Mouse (Mus musculus): ENCODE data around the gene Slc7a15. TPM values are rescaled to one million over a fixed set of nuclear protein-coding genes. Genes with fewer than 3 reads are reported as not detected.
"Not testable (repeated sequence)": the region's sequence is repeated elsewhere in the genome, so short reads cannot be mapped to it uniquely, and the experiment has no call there.

The Slc7a15 gene
- polyA plus RNA-seq (2015; fragmentation: Nextera tagmentation; extraction: Ambion mirVana): not detected in 2 replicates

GRCm38 (mm10) chr12:8598966-8599365, at the start of gene Slc7a15:
Gene Slc7a15 (minus strand): TSS chr12:8599066.
- 94% methylated on average over 7 of the region's 7 CpGs for WGBS
- H3K4me1 ChIP-seq; H3K4me3 ChIP-seq (replicated peaks); H3K4me2 ChIP-seq (replicated peaks); H3K36me3 ChIP-seq; ATAC-seq (ENCODE audit: insufficient number of reproducible peaks, low FRiP score, low TSS enrichment, low read depth); H3K27ac ChIP-seq (replicated peaks); H3K9ac ChIP-seq; H3K9me3 ChIP-seq (replicated peaks); H3K27me3 ChIP-seq: not testable (repeated sequence)

GRCm38 (mm10) chr12:8648211-8648610, 49.3 kb upstream of the Slc7a15 start:
- H3K4me3 ChIP-seq (replicated peaks); H3K4me1 ChIP-seq; H3K27me3 ChIP-seq; H3K36me3 ChIP-seq; H3K9me3 ChIP-seq (replicated peaks); H3K27ac ChIP-seq (replicated peaks); H3K9ac ChIP-seq; H3K4me2 ChIP-seq (replicated peaks); ATAC-seq (ENCODE audit: insufficient number of reproducible peaks, low FRiP score, low TSS enrichment, low read depth): not testable (repeated sequence)
- WGBS: 69% methylated on average over 8 of the region's 8 CpGs

GRCm38 (mm10) chr12:8641425-8641735, 42.5 kb upstream of the Slc7a15 start:
- Histone ChIP-seq H3K27me3 (no peaks in the 10 kb centered on the region), H3K36me3 (no peaks in the 10 kb centered on the region), H3K9ac (peak overlapping the region; percentile 98), H3K4me3 (replicated peaks) (peak overlapping the region; percentile 96), H3K4me2 (replicated peaks) (peak overlapping the region; percentile 59), H3K9me3 (replicated peaks) (no peaks in the 10 kb centered on the region), H3K27ac (replicated peaks) (peak overlapping the region; percentile 63; the same call in 1 of the 2 replicates), H3K4me1 (no peaks in the 10 kb centered on the region; the same call in 1 of the 2 replicates)
- ATAC-seq (ENCODE audit: insufficient number of reproducible peaks, low FRiP score, low TSS enrichment, low read depth): no peak
- 6% methylated on average over 10 of the region's 10 CpGs for WGBS

GRCm38 (mm10) chr12:8640711-8641424, 42.0 kb upstream of the Slc7a15 start:
- Histone ChIP-seq H3K27me3 (no peaks in the 10 kb centered on the region), H3K36me3 (no peaks in the 10 kb centered on the region), H3K9ac (peak overlapping the region; percentile 98), H3K9me3 (replicated peaks) (no peaks in the 10 kb centered on the region), H3K4me2 (replicated peaks) (peak overlapping the region; percentile 59), H3K27ac (replicated peaks) (peak overlapping the region; percentile 98), H3K4me3 (replicated peaks) (peak overlapping the region; percentile 96), H3K4me1 (no peaks in the 10 kb centered on the region; the same call in 1 of the 2 replicates)
- ATAC-seq (ENCODE audit: insufficient number of reproducible peaks, low FRiP score, low TSS enrichment, low read depth): peak; percentile 99
- WGBS: under 1% methylated on average over 46 of the region's 47 CpGs

- not testable (repeated sequence) for H3K36me3 ChIP-seq; H3K27ac ChIP-seq (replicated peaks); H3K9me3 ChIP-seq (replicated peaks); H3K27me3 ChIP-seq; H3K4me1 ChIP-seq; ATAC-seq (ENCODE audit: insufficient number of reproducible peaks, low FRiP score, low TSS enrichment, low read depth)
- Histone ChIP-seq H3K9ac (peak overlapping the region; percentile 21; the same call in 1 of the 2 replicates), H3K4me2 (replicated peaks) (peak overlapping the region; percentile 58), H3K4me3 (replicated peaks) (peak overlapping the region; percentile 96)
- WGBS: 7% methylated on average over 2 of the region's 2 CpGs
Measured at GRCm38 (mm10) chr12:8640186-8640585, 41.3 kb upstream of the Slc7a15 start.

GRCm38 (mm10) chr12:8638411-8639087, 39.7 kb upstream of the Slc7a15 start:
- H3K4me3 ChIP-seq (replicated peaks); H3K4me1 ChIP-seq; H3K4me2 ChIP-seq (replicated peaks); H3K27ac ChIP-seq (replicated peaks); ATAC-seq (ENCODE audit: insufficient number of reproducible peaks, low FRiP score, low TSS enrichment, low read depth); H3K27me3 ChIP-seq; H3K36me3 ChIP-seq; H3K9me3 ChIP-seq (replicated peaks); H3K9ac ChIP-seq: not testable (repeated sequence)
- WGBS: 75% methylated on average over 10 of the region's 10 CpGs

GRCm38 (mm10) chr12:8636945-8637344, 38.1 kb upstream of the Slc7a15 start:
- H3K4me1 ChIP-seq: no peaks in the 10 kb centered on the region; the same call in 1 of the 2 replicates
- 89% methylated on average over 14 of the region's 14 CpGs for WGBS
- no peak overlapping the region for H3K4me3 ChIP-seq (replicated peaks)
- H3K36me3 ChIP-seq: no peaks in the 10 kb centered on the region
- no peaks in the 10 kb centered on the region for H3K27me3 ChIP-seq
- H3K27ac ChIP-seq (replicated peaks): no peak overlapping the region
- H3K4me2 ChIP-seq (replicated peaks): no peak overlapping the region
- H3K9ac ChIP-seq: no peak overlapping the region
- H3K9me3 ChIP-seq (replicated peaks): no peaks in the 10 kb centered on the region
- ATAC-seq (ENCODE audit: insufficient number of reproducible peaks, low FRiP score, low TSS enrichment, low read depth): no peak

- ATAC-seq (ENCODE audit: insufficient number of reproducible peaks, low FRiP score, low TSS enrichment, low read depth): no peak
- H3K27ac ChIP-seq (replicated peaks): no peak overlapping the region
- H3K27me3 ChIP-seq: no peaks in the 10 kb centered on the region
- no peaks in the 10 kb centered on the region for H3K9me3 ChIP-seq (replicated peaks)
- no peaks in the 10 kb centered on the region for H3K36me3 ChIP-seq
- no peaks in the 10 kb centered on the region; the same call in 1 of the 2 replicates for H3K4me1 ChIP-seq
- no peak overlapping the region for H3K4me3 ChIP-seq (replicated peaks)
- WGBS: 98% methylated on average over 4 of the region's 4 CpGs
- H3K9ac ChIP-seq: no peak overlapping the region
- no peak overlapping the region for H3K4me2 ChIP-seq (replicated peaks)
Measured at GRCm38 (mm10) chr12:8635546-8635945, 36.7 kb upstream of the Slc7a15 start.

GRCm38 (mm10) chr12:8634306-8634705, 35.4 kb upstream of the Slc7a15 start:
- Histone ChIP-seq H3K36me3 (no peaks in the 10 kb centered on the region), H3K4me2 (replicated peaks) (no peak overlapping the region), H3K27me3 (no peaks in the 10 kb centered on the region), H3K4me1 (no peaks in the 10 kb centered on the region), H3K9ac (no peak overlapping the region), H3K27ac (replicated peaks) (no peak overlapping the region), H3K4me3 (replicated peaks) (no peak overlapping the region), H3K9me3 (replicated peaks) (no peaks in the 10 kb centered on the region)
- no peak for ATAC-seq (ENCODE audit: insufficient number of reproducible peaks, low FRiP score, low TSS enrichment, low read depth)
- 98% methylated on average over 1 of the region's 1 CpGs for whole genome bisulfite sequencing

GRCm38 (mm10) chr12:8632737-8633365, 34.0 kb upstream of the Slc7a15 start:
- Histone ChIP-seq H3K4me2 (replicated peaks) (no peak overlapping the region), H3K36me3 (no peaks in the 10 kb centered on the region), H3K27ac (replicated peaks) (no peak overlapping the region), H3K27me3 (no peaks in the 10 kb centered on the region), H3K9me3 (replicated peaks) (no peaks in the 10 kb centered on the region), H3K4me1 (no peaks in the 10 kb centered on the region), H3K9ac (no peak overlapping the region), H3K4me3 (replicated peaks) (no peak overlapping the region)
- 82% methylated on average over 2 of the region's 2 CpGs for WGBS
- ATAC-seq (ENCODE audit: insufficient number of reproducible peaks, low FRiP score, low TSS enrichment, low read depth): no peak

GRCm38 (mm10) chr12:8631691-8632090, 32.8 kb upstream of the Slc7a15 start:
- no peaks in the 10 kb centered on the region for H3K36me3 ChIP-seq
- no peaks in the 10 kb centered on the region for H3K9me3 ChIP-seq (replicated peaks)
- 85% methylated on average over 1 of the region's 1 CpGs for WGBS
- H3K9ac ChIP-seq: no peak overlapping the region
- no peak overlapping the region for H3K4me2 ChIP-seq (replicated peaks)
- H3K27me3 ChIP-seq: no peaks in the 10 kb centered on the region
- H3K4me3 ChIP-seq (replicated peaks): no peak overlapping the region
- no peaks in the 10 kb centered on the region for H3K4me1 ChIP-seq
- H3K27ac ChIP-seq (replicated peaks): no peak overlapping the region
- no peak for ATAC-seq (ENCODE audit: insufficient number of reproducible peaks, low FRiP score, low TSS enrichment, low read depth)
